Mouse (Mus musculus) small intestine, adult 2 months (tissue): Measurements from ENCODE around the gene Myh4.

Source experiments
- CTCF ChIP-seq: fragments of 200-500 bp; IDR thresholded peaks from 2 replicates; pipeline ENCODE4 v1.5.1; 2012; ENCODE audit warnings: low read depth, mild to moderate bottlenecking, control low read depth, inconsistent platforms, low read length, moderate library complexity, mixed read lengths; ENCODE audit not compliant: insufficient replicate concordance, insufficient read length; ENCODE audit errors: extremely low read depth
- POLR2A ChIP-seq: fragments of 200-500 bp; IDR thresholded peaks from 2 replicates; pipeline ENCODE4 v1.6.1; 2012; ENCODE audit warnings: low read depth, mild to moderate bottlenecking, control low read depth, inconsistent platforms, low read length, moderate library complexity

DNA sequence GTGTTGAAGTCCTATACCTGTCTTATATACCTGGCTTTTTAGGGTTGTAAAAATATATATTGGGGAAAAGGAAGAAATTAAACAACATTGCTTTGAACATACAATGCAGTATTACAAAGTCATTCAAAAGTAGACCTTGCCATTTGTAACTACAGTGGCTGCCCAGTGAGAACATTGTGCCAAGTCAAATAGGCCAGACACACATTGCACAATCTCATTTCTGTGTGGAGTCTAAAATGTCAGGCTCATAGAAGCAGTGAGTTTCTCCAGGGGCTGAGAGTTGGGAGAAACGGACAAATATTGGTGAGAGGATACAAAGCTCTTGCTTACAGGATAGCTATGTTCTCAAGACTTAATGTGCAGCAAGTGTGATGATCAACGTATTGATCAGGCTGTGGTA is 7.9 kb upstream of the Myh4 start:
- no peak for TF ChIP-seq POLR2A
- TF ChIP-seq CTCF: no peak
